Mouse (Mus musculus) CH12.LX (cell line): ENCODE measurements at regions not wholly inside any gene's neighbourhood (a gene's known extent, or its start where the extent isn't known, plus 50 kb on each side); places are given as distances from the start of the nearest gene placed in this dataset.

Experiments
- DNase-seq: peaks from one replicate; pipeline ENCODE4 v3.0.0-alpha.2; 2013; ENCODE audit errors: extremely low read depth
- H3K27ac ChIP-seq: 2 replicates; pipeline ENCODE4 v1.5.1; 2012; ENCODE audit warnings: low read depth, mild to moderate bottlenecking, control low read depth, moderate library complexity; ENCODE audit not compliant: insufficient read depth
- H3K27me3 ChIP-seq: replicated peaks from 2 replicates; pipeline ENCODE3; 2012; ENCODE audit warnings: inconsistent platforms
- H3K36me3 ChIP-seq, 2 experiments: replicated peaks in 1 of 2; 2 replicates each; pipeline versions ENCODE3 to v1.6.1; 2012; ENCODE audit warnings: inconsistent platforms in 1 of 2, low read length in 1 of 2, mild to moderate bottlenecking in 1 of 2, mixed read lengths in 1 of 2, moderate library complexity in 1 of 2; ENCODE audit not compliant: control insufficient read depth in 1 of 2, insufficient read depth in 1 of 2
- H3K4me1 ChIP-seq, 2 experiments: 2 replicates each; pipeline ENCODE4 v1.6.1; 2012; ENCODE audit warnings: inconsistent platforms in 1 of 2, moderate library complexity in 1 of 2; ENCODE audit not compliant: insufficient read depth in 2 of 2, control insufficient read depth in 1 of 2
- H3K4me2 ChIP-seq: 2 replicates; pipeline ENCODE4 v1.6.1; 2012; ENCODE audit warnings: low read depth, mild to moderate bottlenecking, control low read depth; ENCODE audit not compliant: poor library complexity, insufficient read depth, severe bottlenecking
- H3K4me3 ChIP-seq, 3 experiments: fragments of 150-350 bp in 1 of 3; sonication (generic) in 1 of 3; replicated peaks in 1 of 3; 2 replicates each; pipeline versions ENCODE3 to v1.5.1; 2011 to 2012; ENCODE audit warnings: low read depth in 2 of 3, low read length in 2 of 3, mild to moderate bottlenecking in 2 of 3, moderate library complexity in 2 of 3, control low read depth in 1 of 3, improper control_type of control experiment in 1 of 3, inconsistent platforms in 1 of 3, mixed read lengths in 1 of 3; ENCODE audit not compliant: poor library complexity in 1 of 3
- H3K79me2 ChIP-seq: replicated peaks from 2 replicates; pipeline ENCODE4 v1.6.1; 2012; ENCODE audit warnings: mild to moderate bottlenecking, moderate library complexity; ENCODE audit not compliant: control insufficient read depth, poor library complexity, insufficient read depth, severe bottlenecking; ENCODE audit errors: extremely low read depth
- H3K9ac ChIP-seq: 2 replicates; pipeline ENCODE4 v1.6.1; 2012; ENCODE audit warnings: low read depth, mild to moderate bottlenecking, control low read depth, moderate library complexity; ENCODE audit not compliant: insufficient read depth
- H3K9me3 ChIP-seq: replicated peaks from 2 replicates; pipeline ENCODE3; 2012; ENCODE audit warnings: low read length, inconsistent platforms, mixed read lengths
- BHLHE40 ChIP-seq: IDR thresholded peaks from 2 replicates; pipeline ENCODE4 v1.6.1; 2011; ENCODE audit warnings: mild to moderate bottlenecking, low read depth, low read length, improper control_type of control experiment
- CHD1 ChIP-seq: IDR thresholded peaks from 2 replicates; pipeline ENCODE4 v1.6.1; 2012; ENCODE audit warnings: low read depth, low read length, improper control_type of control experiment, inconsistent platforms
- CHD2 ChIP-seq: IDR thresholded peaks from 2 replicates; pipeline ENCODE4 v1.6.1; 2011; ENCODE audit warnings: low read length, improper control_type of control experiment
- ELF1 ChIP-seq: IDR thresholded peaks from 2 replicates; pipeline ENCODE4 v1.6.1; 2014; ENCODE audit warnings: low read depth, mild to moderate bottlenecking, inconsistent platforms, low read length, improper control_type of control experiment
- ETS1 ChIP-seq: conservative IDR thresholded peaks from 2 replicates; pipeline ENCODE4 v1.6.1; 2012; ENCODE audit warnings: low read depth, mild to moderate bottlenecking, inconsistent platforms, low read length, improper control_type of control experiment, moderate library complexity
- HCFC1 ChIP-seq: IDR thresholded peaks from 2 replicates; pipeline ENCODE4 v1.6.1; 2012; ENCODE audit warnings: low read depth, mild to moderate bottlenecking, inconsistent platforms, low read length, improper control_type of control experiment
- IRF4 ChIP-seq: IDR thresholded peaks from 2 replicates; pipeline ENCODE4 v1.6.1; 2014; ENCODE audit warnings: low read depth, mild to moderate bottlenecking, inconsistent platforms, low read length, improper control_type of control experiment
- JUN ChIP-seq: IDR thresholded peaks from 2 replicates; pipeline ENCODE4 v1.6.1; 2011; ENCODE audit warnings: low read depth, mild to moderate bottlenecking, low read length, improper control_type of control experiment, moderate library complexity; ENCODE audit not compliant: insufficient read depth
- MAZ ChIP-seq: IDR thresholded peaks from 2 replicates; pipeline ENCODE4 v1.6.1; 2012; ENCODE audit warnings: low read depth, mild to moderate bottlenecking, inconsistent platforms, low read length, improper control_type of control experiment, moderate library complexity
- MXI1 ChIP-seq: IDR thresholded peaks from 2 replicates; pipeline ENCODE4 v1.6.1; 2011; ENCODE audit warnings: mild to moderate bottlenecking, low read depth, low read length, improper control_type of control experiment
- MYC ChIP-seq: IDR thresholded peaks from 2 replicates; pipeline ENCODE4 v1.6.1; 2011; ENCODE audit warnings: low read depth, mild to moderate bottlenecking, improper control_type of control experiment, low read length
- NELFE ChIP-seq: IDR thresholded peaks from 2 replicates; pipeline ENCODE4 v1.6.1; 2011; ENCODE audit warnings: low read depth, low read length, improper control_type of control experiment
- PAX5 ChIP-seq: IDR thresholded peaks from 2 replicates; pipeline ENCODE4 v1.6.1; 2012; ENCODE audit warnings: low read length, inconsistent platforms, mixed read lengths
- SMC3 ChIP-seq: IDR thresholded peaks from 2 replicates; pipeline ENCODE4 v1.6.1; 2011; ENCODE audit warnings: low read depth, low read length, improper control_type of control experiment
- USF1 ChIP-seq: IDR thresholded peaks from 2 replicates; pipeline ENCODE4 v1.6.1; 2014; ENCODE audit warnings: low read depth, mild to moderate bottlenecking, inconsistent platforms, low read length, improper control_type of control experiment
- ZC3H11A ChIP-seq: IDR thresholded peaks from 2 replicates; pipeline ENCODE4 v1.6.1; 2012; ENCODE audit warnings: low read depth, mild to moderate bottlenecking, inconsistent platforms, low read length, improper control_type of control experiment
- ZKSCAN1 ChIP-seq: IDR thresholded peaks from 2 replicates; pipeline ENCODE4 v1.6.1; 2012; ENCODE audit warnings: low read depth, inconsistent platforms, low read length, improper control_type of control experiment, borderline replicate concordance
- dilution Hi-C: fragments of 300-500 bp; cut with MboI; formaldehyde crosslinking; loops from 2 replicates; pipeline ENCODE4 v1.14.3; 2020; ENCODE audit warnings: low sequenced_read_pairs; ENCODE audit not compliant: extremely low pct_unique_long_range_greater_than_20kb, extremely low pct_ligation_motif_present
- in situ Hi-C: fragments of 300-500 bp; cut with MboI; formaldehyde crosslinking; loops from 3 replicates; pipeline ENCODE4 v1.14.3; 2019; ENCODE audit warnings: low sequenced_read_pairs, low pct_ligation_motif_present, low pct_unique_long_range_greater_than_20kb, mixed read lengths

DNA sequence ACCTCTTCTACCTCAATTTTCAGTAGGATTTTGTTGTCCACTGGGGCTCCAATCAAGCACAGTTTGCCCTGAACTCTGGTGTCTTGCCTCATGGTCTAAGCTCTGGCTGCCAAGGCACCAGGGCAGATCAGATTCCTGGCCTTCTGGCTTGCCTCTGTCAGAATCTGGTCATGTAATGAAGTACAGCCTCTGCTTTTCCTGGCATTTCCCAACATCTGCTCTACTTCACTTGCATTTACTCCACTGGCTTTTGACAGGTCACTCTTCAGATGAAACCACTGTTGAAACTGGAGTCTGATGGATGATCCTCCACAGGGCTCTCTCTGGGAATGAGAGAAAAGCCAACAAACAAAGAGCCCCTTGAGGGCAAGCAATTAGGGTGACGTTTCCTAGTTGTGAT is 94.3 kb downstream of the Dio2 start:
- Histone ChIP-seq H3K27me3 (no peaks in the 10 kb centered on the region), H3K4me3 (no peak overlapping the region), H3K9ac (no peak overlapping the region), H3K36me3 (no peaks in the 10 kb centered on the region), H3K27ac (no peak overlapping the region), H3K4me2 (no peak overlapping the region), H3K9me3 (no peaks in the 10 kb centered on the region), H3K4me1 (peaks cover 0 to 34% of the 10 kb centered on the region in 2 experiments; a peak in 2 of 4 replicates), H3K79me2 (no peaks in the 10 kb centered on the region)
- DNase-seq, result no peak
- no peak for TF ChIP-seq HCFC1
- no peak for TF ChIP-seq MAZ
- TF ChIP-seq CHD1, result no peak
- TF ChIP-seq ELF1, result no peak
- no peak for TF ChIP-seq ZKSCAN1
- no peak for TF ChIP-seq JUN
- no peak for TF ChIP-seq NELFE
- no peak for TF ChIP-seq USF1
- TF ChIP-seq SMC3, result no peak
- no peak for TF ChIP-seq CHD2
- no peak for TF ChIP-seq ZC3H11A
- TF ChIP-seq BHLHE40, result no peak
- no peak for TF ChIP-seq IRF4
- no peak for TF ChIP-seq ETS1
- in situ Hi-C loops (no loop called here), dilution Hi-C loops (no loop called here)

- in situ Hi-C loops, result no loop called here
- H3K27ac ChIP-seq, result no peak overlapping the region
- H3K9ac ChIP-seq, result no peak overlapping the region
- H3K36me3 ChIP-seq, result no peaks in the 10 kb centered on the region
- dilution Hi-C loops, result no loop called here
- H3K9me3 ChIP-seq, result no peaks in the 10 kb centered on the region
- H3K4me2 ChIP-seq, result no peak overlapping the region
- no peaks in the 10 kb centered on the region for H3K27me3 ChIP-seq
- H3K79me2 ChIP-seq, result no peaks in the 10 kb centered on the region
- no peak for DNase-seq
- TF ChIP-seq MYC (no peak), CHD2 (no peak), PAX5 (no peak), MXI1 (no peak)
- no peak overlapping the region for H3K4me3 ChIP-seq
- H3K4me1 ChIP-seq, result no peaks in the 10 kb centered on the region
These were observed 113.4 kb downstream of the Dio2 start for GRCm38 (mm10) chr12:90624856-90625255.
